Mouse (Mus musculus) embryo, embryonic 11 days (tissue): ENCODE data around the gene 1110051M20Rik.
"Not testable (repeated sequence)": the region's sequence is repeated elsewhere in the genome, so short reads cannot be mapped to it uniquely, and the experiment has no call there.

ENCODE experiments used
- DNase-seq: peaks from one replicate; pipeline ENCODE4 v3.0.0-alpha.2; 2015

Gene 1110051M20Rik

DNA sequence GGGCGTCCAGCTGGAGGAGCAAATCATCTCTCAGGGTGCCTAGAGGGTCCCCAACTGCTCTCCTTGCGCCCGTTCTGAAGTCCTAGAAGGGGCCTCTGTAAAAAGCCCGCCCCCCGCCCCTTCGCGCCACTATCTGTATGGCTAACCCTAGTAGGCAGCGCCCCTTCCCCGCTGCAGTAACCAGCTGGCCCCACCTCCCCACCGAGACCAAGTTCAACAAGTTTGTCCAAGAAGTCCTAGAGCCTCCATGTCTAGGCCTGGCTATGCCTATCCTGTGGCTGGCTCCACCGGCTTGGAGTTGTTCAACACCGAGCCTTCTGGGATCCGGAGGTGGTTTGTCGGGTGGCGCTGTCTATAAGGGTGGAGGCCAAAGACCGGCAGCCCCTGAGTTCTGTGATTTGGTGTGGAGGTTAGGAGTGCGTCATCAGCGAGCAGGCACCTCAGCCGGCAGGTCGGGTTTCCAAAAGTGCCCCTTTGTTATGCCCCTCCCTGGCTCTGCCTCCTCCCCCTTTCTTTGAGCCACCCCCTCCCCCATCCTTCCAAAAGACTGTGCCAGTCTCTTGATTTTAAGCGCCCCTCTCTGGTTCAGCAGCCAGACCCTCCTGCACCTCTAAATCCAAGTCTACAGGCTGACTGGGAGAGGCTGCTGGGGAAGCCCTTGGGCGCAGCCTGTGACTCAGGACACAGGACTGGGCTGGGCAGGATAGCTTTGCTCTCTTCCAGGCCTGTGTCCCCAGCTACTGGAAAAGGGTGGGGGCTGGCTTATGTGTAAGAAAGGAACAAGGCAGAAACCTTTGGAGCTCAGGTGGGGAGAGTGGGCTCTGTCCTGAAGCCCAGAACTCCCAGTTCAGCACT is 187.2 kb downstream of the 1110051M20Rik start:
- peak; percentile 79 for DNase-seq

DNA sequence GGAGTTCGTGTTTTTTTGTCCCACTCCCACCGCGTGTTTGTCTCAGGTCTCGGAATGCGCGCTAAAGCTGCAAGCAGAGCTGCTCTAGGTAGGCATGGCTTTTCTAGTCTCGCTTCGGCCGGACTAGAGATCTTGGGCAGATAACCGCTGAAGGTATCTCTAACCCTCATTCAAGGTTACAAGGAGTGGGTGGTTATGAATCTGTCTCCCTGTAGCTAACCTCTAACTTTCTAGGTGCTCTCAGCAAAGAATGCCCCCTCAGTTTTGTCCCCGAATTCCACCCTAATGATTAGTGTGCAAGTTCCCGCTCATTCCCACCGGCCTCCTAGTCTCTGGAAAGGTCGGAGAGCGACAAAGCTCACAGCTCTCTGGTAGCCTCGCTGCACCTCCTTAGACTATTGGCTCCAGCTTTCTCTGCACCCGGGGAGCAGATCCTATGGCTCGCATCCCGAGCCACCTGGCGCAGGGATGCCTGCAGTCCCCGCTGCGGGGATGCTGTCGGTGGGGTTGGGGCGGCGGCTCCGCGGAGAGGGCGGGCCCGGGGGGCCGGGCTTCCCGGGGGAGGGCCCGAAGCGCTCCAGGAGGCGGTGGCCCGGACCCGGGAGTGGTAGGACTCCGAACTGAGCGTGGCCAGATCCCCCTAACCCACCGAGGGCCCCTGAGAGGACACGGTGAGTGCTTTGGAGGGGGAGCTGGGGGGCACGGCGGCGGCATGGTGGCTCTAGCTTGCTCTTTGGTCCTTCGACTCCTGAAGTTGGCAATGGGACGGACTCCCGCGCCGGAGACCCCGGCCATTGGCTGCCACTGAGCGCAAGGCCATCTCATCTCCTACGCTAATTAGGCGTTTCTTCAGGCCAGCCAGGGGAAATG is 188.0 kb downstream of the 1110051M20Rik start:
- peak; percentile 69 for DNase-seq

- peak; percentile 68 for DNase-seq
These were observed 188.8 kb downstream of the 1110051M20Rik start, which contains the start of gene Pacsin3 for GRCm38 (mm10) chr2:91255661-91256150. Pacsin3 (plus strand) TSS chr2:91255954.

DNA sequence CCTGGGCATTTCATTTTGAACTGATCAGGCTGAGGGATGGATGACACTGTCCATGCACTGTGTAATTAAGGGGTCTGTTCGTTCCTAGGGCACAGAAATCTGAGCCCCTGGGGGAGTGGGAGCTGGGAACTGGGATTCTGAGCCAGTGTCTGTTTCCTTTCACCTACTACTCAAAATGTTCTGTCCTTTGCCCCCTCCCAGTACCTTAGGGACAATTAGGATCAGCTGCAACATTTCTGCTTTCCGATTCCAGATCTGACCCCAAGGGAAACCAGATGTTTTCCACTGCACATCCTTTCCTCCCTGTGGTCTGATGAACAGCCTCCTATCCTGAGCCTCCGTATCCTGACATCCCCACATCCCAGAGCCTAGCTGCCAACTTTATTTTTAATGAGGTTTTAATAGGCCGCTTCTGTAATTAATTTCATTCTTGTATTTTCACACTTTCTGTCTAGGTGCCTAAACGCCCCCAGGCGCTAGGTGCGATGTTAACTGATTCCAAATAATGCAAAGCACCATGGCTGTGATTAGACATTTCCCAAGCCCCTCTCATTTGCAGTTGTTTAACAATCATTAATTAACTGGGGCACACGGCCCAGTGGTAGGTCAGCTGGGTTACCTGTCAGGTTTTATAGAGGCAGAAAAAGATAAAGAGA is 189.7 kb downstream of the 1110051M20Rik start:
- DNase-seq = peak; percentile 28

DNA sequence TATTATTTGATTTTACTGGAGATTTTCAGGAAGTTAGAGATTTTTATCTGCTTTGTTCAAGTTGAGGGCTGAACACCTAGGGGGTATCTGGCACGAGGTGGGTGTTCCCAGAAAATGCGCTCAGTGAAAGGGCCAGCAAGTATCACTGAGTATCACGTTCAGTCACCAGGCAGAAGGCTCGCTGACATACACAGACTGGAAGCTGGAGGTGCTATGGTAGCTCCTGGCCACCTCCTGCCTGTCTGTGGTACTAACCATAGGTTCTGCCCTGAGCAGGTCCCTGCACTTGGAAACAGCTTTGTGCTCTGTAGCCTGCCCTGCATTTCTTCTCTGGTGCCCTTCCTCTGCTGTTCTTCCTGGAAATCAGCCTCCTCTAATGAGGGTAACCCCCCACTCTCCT is 192.0 kb downstream of the 1110051M20Rik start:
- DNase-seq = no peak

DNA sequence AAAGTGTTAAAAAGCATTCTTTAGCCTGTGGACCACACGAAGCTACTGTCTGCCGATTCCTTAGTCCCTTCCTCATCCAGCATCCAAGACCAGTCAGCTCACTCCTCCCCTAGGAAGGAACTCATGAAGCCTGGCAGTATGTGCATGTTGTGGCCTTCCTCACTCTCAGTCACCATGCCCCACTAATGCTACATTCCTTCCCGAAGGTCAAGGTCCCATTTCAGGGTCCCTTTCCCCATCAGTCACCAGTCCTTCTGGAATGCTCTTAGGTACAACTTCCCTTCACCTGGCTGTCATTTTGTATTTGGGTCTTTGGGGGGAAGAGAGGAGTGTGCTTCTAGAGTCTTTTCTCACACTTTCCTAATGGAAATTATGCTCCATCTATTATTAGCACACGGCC is 192.5 kb downstream of the 1110051M20Rik start:
- DNase-seq = no peak

- DNase-seq = no peak
These were observed 196.1 kb downstream of the 1110051M20Rik start for GRCm38 (mm10) chr2:91248366-91248765.

- no peak for DNase-seq
These were observed 199.8 kb downstream of the 1110051M20Rik start for GRCm38 (mm10) chr2:91244557-91245228.

DNA sequence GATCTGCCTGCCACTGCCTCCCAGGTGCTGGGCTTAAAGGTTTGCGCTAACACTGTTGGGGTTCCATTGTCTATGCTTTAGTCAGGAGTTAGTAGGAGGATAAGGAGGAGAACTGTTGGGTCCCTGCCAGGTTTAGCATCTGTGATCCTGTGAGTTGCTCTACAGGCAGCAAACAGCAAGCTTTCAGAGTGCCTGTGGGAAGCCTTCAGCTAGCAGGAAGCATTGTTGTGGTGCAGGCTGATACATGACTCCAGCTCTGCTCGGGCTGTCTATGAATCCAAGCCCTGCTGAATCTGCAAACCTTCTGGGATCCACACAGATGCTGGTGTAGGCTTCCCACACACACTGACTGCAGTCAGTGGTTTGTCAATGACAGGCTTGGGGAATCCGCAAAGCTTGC is 201.1 kb downstream of the 1110051M20Rik start:
- DNase-seq = no peak

DNA sequence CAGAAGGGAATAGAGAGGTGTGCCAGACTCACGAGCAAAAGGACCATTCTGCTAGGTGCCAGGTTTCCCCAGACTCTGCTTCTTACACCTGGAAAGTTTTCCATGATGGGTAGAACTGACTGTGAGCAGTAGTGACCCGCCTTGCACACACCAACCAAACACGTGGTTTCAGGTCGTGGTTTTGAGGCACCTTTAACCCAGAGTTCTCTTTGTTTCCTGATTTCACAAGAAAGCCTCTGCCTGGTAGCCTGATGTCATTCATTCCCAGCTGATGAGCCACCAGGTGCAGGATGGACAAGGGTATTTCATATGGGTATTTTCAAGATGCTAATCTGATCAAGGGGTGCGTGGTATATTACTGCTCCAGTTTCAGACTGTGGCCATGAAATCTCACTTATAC is 202.0 kb downstream of the 1110051M20Rik start:
- no peak for DNase-seq

GRCm38 (mm10) chr2:91237511-91238080 is 206.9 kb downstream of the 1110051M20Rik start:
- not testable (repeated sequence) for DNase-seq

- peak; percentile 97 for DNase-seq
These were observed 207.6 kb downstream of the 1110051M20Rik start, which contains the start of gene Ddb2 for GRCm38 (mm10) chr2:91236601-91237510. Ddb2 (minus strand) TSS chr2:91236982.

DNA sequence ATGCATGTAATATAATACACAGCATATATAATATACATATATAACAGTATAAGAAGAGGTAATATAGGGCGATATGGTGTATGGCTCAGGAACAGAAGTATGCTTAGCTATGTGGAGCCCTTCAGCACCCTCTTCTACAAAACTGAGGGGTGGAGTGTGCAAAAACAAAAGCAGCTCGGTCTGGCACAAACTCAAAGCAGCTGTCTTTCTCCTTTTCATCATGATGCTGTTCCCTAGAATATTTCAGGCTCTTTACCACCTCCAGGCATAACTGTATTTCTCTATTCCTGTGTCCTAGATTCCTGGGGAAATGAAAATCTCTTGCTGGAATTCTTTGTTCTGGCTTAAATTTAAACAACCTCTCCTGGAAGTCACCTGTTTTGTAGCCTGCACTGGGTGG is 214.8 kb downstream of the 1110051M20Rik start:
- DNase-seq = no peak
